Mouse (Mus musculus): Measurements from ENCODE around the gene Clec2d.

DNA sequence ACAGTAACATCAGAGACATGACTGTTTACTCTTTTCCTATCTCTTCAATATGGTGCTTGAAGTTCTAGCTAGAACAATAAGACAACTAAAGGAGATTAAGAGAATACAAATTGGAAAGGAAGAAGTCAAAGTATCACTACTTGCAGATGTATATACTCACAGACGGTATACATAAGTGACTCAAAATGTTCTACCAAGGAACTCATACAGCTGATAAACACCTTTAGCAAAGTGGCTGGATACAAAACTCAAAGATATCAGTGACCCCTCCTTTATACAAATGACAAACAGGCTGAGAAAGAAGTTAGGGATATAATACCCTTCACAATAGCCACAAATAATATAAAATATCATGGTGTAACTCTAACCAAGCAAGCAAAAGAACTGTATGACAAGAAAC lies 40.6 kb downstream of the Clec2d start:
- TF ChIP-seq POLR2A (IDR thresholded peaks at IDR 0.05; ENCODE audit: control insufficient read depth, low read depth, low read length): no peak
- TF ChIP-seq CTCF (IDR thresholded peaks at IDR 0.05; ENCODE audit: control insufficient read depth, insufficient read depth, insufficient replicate concordance, low read depth, low read length): no peak
